Mouse (Mus musculus) megakaryocyte, embryonic 14.5 days (primary cell): ENCODE data around the gene Ror1.

Experiments used
- FLI1 ChIP-seq: IDR thresholded peaks from 2 replicates; pipeline ENCODE4 v1.6.1; 2012; ENCODE audit warnings: low read length, inconsistent platforms, mixed read lengths
- GATA1 ChIP-seq: IDR thresholded peaks from 3 replicates; pipeline ENCODE4 v1.6.1; 2012; ENCODE audit warnings: mixed read lengths, low read length, inconsistent platforms, borderline replicate concordance

GRCm38 (mm10) chr4:100273356-100273755, 177.8 kb downstream of the Ror1 start:
- no peak for TF ChIP-seq GATA1
- TF ChIP-seq FLI1, result no peak
